Mouse (Mus musculus) forelimb bud, embryonic 11.5 days (tissue): ENCODE results near the gene Gm10408.
"Not testable (repeated sequence)": the region's sequence is repeated elsewhere in the genome, so short reads cannot be mapped to it uniquely, and the experiment has no call there.

Experiments used
- DNase-seq: peaks from one replicate; pipeline ENCODE4 v3.0.0-alpha.2; 2012; ENCODE audit warnings: low read depth, low spot score

Gene Gm10408

DNA sequence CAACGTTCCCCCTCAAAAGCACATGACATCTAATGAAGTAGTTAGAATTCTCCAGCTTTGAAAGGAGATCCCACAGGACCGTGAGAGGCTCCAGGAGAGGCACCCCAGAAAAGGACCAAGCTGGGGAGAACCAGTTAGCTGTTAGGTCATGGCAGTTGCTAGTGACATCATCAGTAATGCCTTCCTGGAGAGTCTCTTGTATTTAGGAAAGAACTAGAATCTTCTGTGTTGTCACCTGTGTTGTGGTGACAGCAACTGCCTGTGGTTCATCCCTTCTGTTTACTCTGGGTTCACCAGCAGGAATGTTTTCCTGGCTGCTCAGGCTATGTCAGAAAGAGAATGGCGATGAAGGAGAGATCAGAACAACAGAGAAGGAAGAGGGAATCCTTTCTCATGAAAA is at the start of gene Gm10408:
Gene Gm10408 (plus strand): TSS at position 301 of the 400 bp plus-strand sequence.
- DNase-seq, result not testable (repeated sequence)

GRCm38 (mm10) chr14:3412314-3412713 is 36.9 kb upstream of the Gm10408 start, which contains the start of gene Gm10409:
Gene Gm10409 (plus strand): TSS chr14:3412614.
- not testable (repeated sequence) for DNase-seq

DNA sequence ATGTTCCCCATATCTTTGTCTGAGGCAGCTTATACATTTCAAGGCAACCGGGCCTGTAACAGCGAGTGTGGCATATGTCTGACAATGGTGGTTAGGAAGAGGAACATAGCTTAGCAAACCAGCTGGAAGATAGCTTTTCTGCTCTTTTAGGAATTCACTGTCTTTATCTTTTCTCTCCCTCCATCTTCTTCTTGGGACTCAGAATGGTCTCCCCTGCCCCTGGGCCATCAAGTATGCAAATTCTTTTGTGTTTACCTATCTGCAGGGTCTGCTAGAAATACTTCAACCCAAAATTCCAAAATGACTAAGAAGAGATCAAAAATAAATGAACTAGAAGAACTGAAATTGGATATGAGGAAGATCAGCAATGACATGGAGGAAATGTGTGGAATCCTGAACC is 21.4 kb upstream of the Gm10408 start, which contains the start of gene Gm3005:
Gene Gm3005 (plus strand): TSS at position 301 of the 400 bp plus-strand sequence.
- not testable (repeated sequence) for DNase-seq
